ENCODE assay signal across 23 mouse cellular contexts in genomic region chr12:55495902-55496605, GRCm38 (mm10). TPM values are rescaled to one million over a fixed set of nuclear protein-coding genes. Genes with fewer than 3 reads are reported as not detected.
DNase-seq lines count a peak whose midpoint lies in the region; ATAC-seq and TF ChIP-seq lines count a peak whose summit lies in the region.
"Had no signal": no experiment of that assay in that cellular context is flagged by ENCODE, and none has a peak within 500 bp of the region (broad histone marks: within the 10 kb centered on the region; RNA-seq: fewer than 3 reads in every experiment).

No protein-coding gene starts in this region.

- no peak for ATAC-seq in liver, postnatal 0 days
- ATAC-seq in stomach, postnatal 0 days (ENCODE audit: low FRiP score, low TSS enrichment): no peak
- ATAC-seq: forebrain, embryonic 15.5 days; hindbrain, postnatal 0 days; liver, embryonic 12.5 days had no signal

- WGBS in liver, postnatal 0 days (ENCODE audit: insufficient replicate concordance): 60% methylated on average over 5 of the region's 5 CpGs
- WGBS in stomach, postnatal 0 days: 67% methylated on average over 5 of the region's 5 CpGs
- WGBS in heart, adult 2 months: 69% methylated on average over 5 of the region's 5 CpGs

- TF ChIP-seq POLR2A in heart, adult 2 months (IDR thresholded peaks at IDR 0.05; ENCODE audit: insufficient read depth, low read depth, low read length): no peak

- H3K36me3 ChIP-seq in liver, postnatal 0 days (replicated peaks; ENCODE audit: insufficient read depth, low read length): peaks cover 5% of the 10 kb centered on the region
- H3K36me3 ChIP-seq in stomach, postnatal 0 days (ENCODE audit: control insufficient read depth, insufficient read depth, low read length): 0 out of 2 replicates have a peak, but pooled peaks cover under 1% of the 10 kb centered on the region
- no peaks in the 10 kb centered on the region; the same call in 1 of the 2 replicates for H3K36me3 ChIP-seq in heart, adult 2 months (ENCODE audit: control insufficient read depth, insufficient read depth, low read length)
- H3K36me3 ChIP-seq: forebrain, embryonic 15.5 days; neural tube, embryonic 13.5 days; stomach, embryonic 15.5 days had no signal

- H3K79me2 ChIP-seq in heart, adult 2 months (replicated peaks; ENCODE audit: control insufficient read depth, insufficient read depth, low read length): no peaks in the 10 kb centered on the region

- H3K27ac ChIP-seq in liver, postnatal 0 days (ENCODE audit: low read depth): 0 out of 2 replicates have a peak overlapping the region, but pooled peaks have one; percentile 49
- peak overlapping the region; percentile 13; the same call in 1 of the 2 replicates for H3K27ac ChIP-seq in stomach, postnatal 0 days (replicated peaks)
- no peak overlapping the region for H3K27ac ChIP-seq in heart, adult 2 months
- H3K27ac ChIP-seq: embryonic facial prominence, embryonic 13.5 days; forebrain, embryonic 15.5 days; hindbrain, embryonic 10.5 days; hindbrain, postnatal 0 days; liver, embryonic 12.5 days; macrophage; midbrain, embryonic 10.5 days; neural tube, embryonic 13.5 days; stomach, embryonic 15.5 days had no signal

- intact Hi-C loops in heart, postnatal 10 days (cut with DNase I): loop anchor here (1.0 kb wide), 1 partner anchor 181 kb away; no protein-coding TSS in a partner anchor
- intact Hi-C loops in heart, adult 2 months (cut with DNase I): loop anchor here (1.0 to 2.0 kb wide), 2 partner anchors 123 to 141 kb away; no protein-coding TSS in a partner anchor

- no peak overlapping the region for H3K4me3 ChIP-seq in liver, postnatal 0 days (ENCODE audit: low read depth, low read length)
- H3K4me3 ChIP-seq in stomach, postnatal 0 days (ENCODE audit: low read depth, low read length): no peak overlapping the region
- H3K4me3 ChIP-seq in heart, adult 2 months: no peak overlapping the region
- H3K4me3 ChIP-seq: embryonic facial prominence, embryonic 13.5 days; forebrain, embryonic 15.5 days; hindbrain, embryonic 10.5 days; liver, embryonic 12.5 days; midbrain, embryonic 10.5 days; neural tube, embryonic 13.5 days; stomach, embryonic 15.5 days had no signal

- no peak overlapping the region for H3K4me2 ChIP-seq in liver, postnatal 0 days (ENCODE audit: low read depth, low read length)
- no peak overlapping the region for H3K4me2 ChIP-seq in stomach, postnatal 0 days (replicated peaks; ENCODE audit: low read depth)
- H3K4me2 ChIP-seq: embryonic facial prominence, embryonic 13.5 days; forebrain, embryonic 15.5 days; liver, embryonic 12.5 days; lung, embryonic 14.5 days; neural tube, embryonic 13.5 days; stomach, embryonic 15.5 days had no signal

- peaks cover 30% of the 10 kb centered on the region for H3K27me3 ChIP-seq in liver, postnatal 0 days (ENCODE audit: insufficient read depth, low read length)
- no peaks in the 10 kb centered on the region for H3K27me3 ChIP-seq in stomach, postnatal 0 days (ENCODE audit: control insufficient read depth, insufficient read depth, low read length)
- H3K27me3 ChIP-seq in heart, adult 2 months (ENCODE audit: control insufficient read depth, insufficient read depth, low read length): no peaks in the 10 kb centered on the region
- H3K27me3 ChIP-seq: embryonic facial prominence, embryonic 13.5 days; forebrain, embryonic 15.5 days; stomach, embryonic 15.5 days had no signal

- DNase-seq in liver, postnatal 0 days: no peak
- DNase-seq in liver: no peak
- DNase-seq in R1 (ENCODE audit: low read depth, low spot score): peak; percentile 83
- no peak for DNase-seq in stomach, postnatal 0 days (ENCODE audit: low spot score)
- no peak for DNase-seq in heart, postnatal 10 days
- DNase-seq in heart, adult 2 months: no peak
- DNase-seq in heart, adult 18-20 months: no peak
- DNase-seq: cerebellum, adult 9-11 months; gastrocnemius, postnatal 25 days; kidney, adult 18-20 months; kidney, postnatal 10 days; lung, embryonic 14.5 days; right cerebral cortex, postnatal 14 days; spleen, adult 18-20 months had no signal

- no peak for TF ChIP-seq EP300 in liver, postnatal 0 days (IDR thresholded peaks at IDR 0.05; ENCODE audit: low read depth)
- TF ChIP-seq EP300 in stomach, postnatal 0 days (optimal IDR thresholded peaks at IDR 0.05): no peak
- TF ChIP-seq EP300 in heart, adult 2 months (IDR thresholded peaks at IDR 0.05; ENCODE audit: insufficient read depth, low read depth, low read length): no peak

- no peak for TF ChIP-seq CTCF in liver, postnatal 0 days (IDR thresholded peaks at IDR 0.05; ENCODE audit: low read depth)
- no peak for TF ChIP-seq CTCF in stomach, postnatal 0 days (IDR thresholded peaks at IDR 0.05; ENCODE audit: low read depth)
- TF ChIP-seq CTCF in heart, adult 2 months (IDR thresholded peaks at IDR 0.05): no peak

- H3K4me1 ChIP-seq in liver, postnatal 0 days (ENCODE audit: insufficient read depth): peaks cover 18% of the 10 kb centered on the region
- 0 out of 2 replicates have a peak, but pooled peaks cover 3% of the 10 kb centered on the region for H3K4me1 ChIP-seq in stomach, postnatal 0 days (replicated peaks; ENCODE audit: control insufficient read depth, insufficient read depth)
- H3K4me1 ChIP-seq in heart, adult 2 months (ENCODE audit: control insufficient read depth, insufficient read depth, low read length): peaks cover 4% of the 10 kb centered on the region

- no peaks in the 10 kb centered on the region for H3K9me3 ChIP-seq in liver, postnatal 0 days (ENCODE audit: low read length)
- H3K9me3 ChIP-seq in stomach, postnatal 0 days (ENCODE audit: control insufficient read depth, low read length): no peaks in the 10 kb centered on the region
- H3K9me3 ChIP-seq: embryonic facial prominence, embryonic 13.5 days; forebrain, embryonic 15.5 days; hindbrain, embryonic 10.5 days; liver, embryonic 12.5 days; midbrain, embryonic 10.5 days; neural tube, embryonic 13.5 days; stomach, embryonic 15.5 days had no signal

- no peak overlapping the region for H3K9ac ChIP-seq in liver, postnatal 0 days (replicated peaks)
- H3K9ac ChIP-seq in stomach, postnatal 0 days (ENCODE audit: low read length): no peak overlapping the region
- H3K9ac ChIP-seq in heart, adult 2 months (ENCODE audit: low read depth, low read length): no peak overlapping the region
- H3K9ac ChIP-seq: embryonic facial prominence, embryonic 13.5 days; forebrain, embryonic 15.5 days; liver, embryonic 12.5 days; lung, embryonic 14.5 days; neural tube, embryonic 13.5 days; stomach, embryonic 15.5 days had no signal

RNA-seq across cellular contexts. Expression of gene Nfkbia, which starts 3.6 kb away (rescaled TPM):
- polyA plus RNA-seq in liver, postnatal 0 days (2015; fragmentation: Nextera tagmentation; extraction: Ambion mirVana): 27.9 and 38.5 TPM in 2 replicates
- 110 and 119 TPM in 2 replicates for polyA plus RNA-seq in stomach, postnatal 0 days (2015; fragmentation: Nextera tagmentation; extraction: Ambion mirVana)
- total RNA-seq in heart, postnatal 10 days (2021): 10 to 100 TPM; 45.7 to 65.3 TPM
- total RNA-seq in heart, adult 2 months (2021): 10 to 100 TPM; 65.7 to 80.3 TPM
- polyA plus RNA-seq in heart, adult 2 months (2012; rRNA removed): 86.0 and 106 TPM in 2 replicates
- total RNA-seq in heart, adult 18-20 months (2021): 10 to 100 TPM; 59.5 to 74.3 TPM
